Mouse (Mus musculus) lung, postnatal 0 days (tissue): Measurements from ENCODE around the gene Ociad1.

ENCODE experiments used
- CTCF ChIP-seq: IDR thresholded peaks from 2 replicates; pipeline ENCODE4 v1.5.1; 2016; ENCODE audit warnings: antibody characterized with exemption, mild to moderate bottlenecking
- EP300 ChIP-seq: IDR thresholded peaks from 2 replicates; pipeline ENCODE4 v1.6.1; 2016; ENCODE audit warnings: antibody characterized with exemption, mild to moderate bottlenecking, control low read depth

DNA sequence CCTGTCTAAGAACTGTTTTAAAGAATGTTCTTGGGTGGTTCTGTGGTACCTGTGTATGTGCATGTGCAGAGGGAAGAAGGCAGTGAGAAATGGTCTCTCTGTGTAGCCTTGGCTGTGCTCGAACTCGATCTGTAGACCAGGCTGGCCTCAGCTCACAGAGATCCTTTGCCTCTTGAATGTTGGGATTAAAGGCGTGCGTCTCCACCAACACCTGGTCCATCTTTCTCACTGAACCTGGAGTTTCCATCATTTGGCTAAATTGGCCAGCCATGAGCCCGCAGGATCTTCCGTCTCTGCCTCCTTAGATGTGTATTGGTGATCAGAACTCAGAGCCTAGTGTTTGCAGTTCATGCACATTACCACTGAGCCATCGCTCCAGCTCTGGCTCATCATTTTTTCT lies 2.4 kb downstream of the Ociad1 start:
- TF ChIP-seq CTCF = no peak
- TF ChIP-seq EP300 = no peak
